Mouse (Mus musculus) gastrocnemius, postnatal 14 days (tissue): ENCODE measurements at regions not wholly inside any gene's neighbourhood (a gene's known extent, or its start where the extent isn't known, plus 50 kb on each side); places are given as distances from the start of the nearest gene placed in this dataset.

ENCODE experiments used
- DNase-seq: peaks from one replicate; pipeline ENCODE4 v3.0.0; 2021; ENCODE audit warnings: mixed read lengths
- intact Hi-C: fragments of 180-260 bp; cut with DNase I; formaldehyde crosslinking; loops from one replicate; pipeline ENCODE4 v1.15.1; 2025; ENCODE audit warnings: low total_unique reads

DNA sequence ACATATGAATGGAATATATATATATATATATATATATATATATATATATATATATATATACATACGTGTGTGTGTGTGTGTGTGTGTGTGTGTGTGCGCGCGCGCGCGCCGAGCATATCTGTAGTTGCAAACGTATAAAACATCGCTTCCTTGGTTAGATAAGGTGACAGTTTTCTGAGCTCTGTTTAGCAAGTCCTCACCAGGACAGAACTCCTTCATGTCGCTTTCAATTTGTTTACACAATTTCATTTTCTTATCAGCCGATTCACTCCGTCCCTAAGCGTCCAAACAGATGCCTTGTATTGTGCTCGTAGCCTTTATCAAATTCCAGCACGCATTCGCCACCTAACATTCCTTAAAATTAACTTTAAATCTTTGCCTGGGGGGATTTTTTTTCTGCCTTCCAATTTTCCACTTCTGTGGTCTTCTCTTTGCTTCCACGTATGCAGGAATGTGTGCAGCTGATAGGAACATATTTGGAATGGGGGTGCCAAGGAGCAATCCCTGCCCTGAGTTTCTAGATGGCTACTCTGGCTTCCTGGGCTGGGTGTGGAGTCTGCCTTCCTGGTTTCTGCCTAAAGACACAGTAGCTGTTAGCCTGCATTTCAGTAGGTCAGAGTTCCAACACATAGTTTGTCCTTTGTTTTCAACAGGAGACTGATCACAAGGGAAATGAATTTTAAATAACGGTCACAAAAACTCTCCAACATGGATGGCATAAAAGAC lies 575.7 kb downstream of the Robo2 start:
- no peak for DNase-seq
- intact Hi-C loops = no loop called here

DNA sequence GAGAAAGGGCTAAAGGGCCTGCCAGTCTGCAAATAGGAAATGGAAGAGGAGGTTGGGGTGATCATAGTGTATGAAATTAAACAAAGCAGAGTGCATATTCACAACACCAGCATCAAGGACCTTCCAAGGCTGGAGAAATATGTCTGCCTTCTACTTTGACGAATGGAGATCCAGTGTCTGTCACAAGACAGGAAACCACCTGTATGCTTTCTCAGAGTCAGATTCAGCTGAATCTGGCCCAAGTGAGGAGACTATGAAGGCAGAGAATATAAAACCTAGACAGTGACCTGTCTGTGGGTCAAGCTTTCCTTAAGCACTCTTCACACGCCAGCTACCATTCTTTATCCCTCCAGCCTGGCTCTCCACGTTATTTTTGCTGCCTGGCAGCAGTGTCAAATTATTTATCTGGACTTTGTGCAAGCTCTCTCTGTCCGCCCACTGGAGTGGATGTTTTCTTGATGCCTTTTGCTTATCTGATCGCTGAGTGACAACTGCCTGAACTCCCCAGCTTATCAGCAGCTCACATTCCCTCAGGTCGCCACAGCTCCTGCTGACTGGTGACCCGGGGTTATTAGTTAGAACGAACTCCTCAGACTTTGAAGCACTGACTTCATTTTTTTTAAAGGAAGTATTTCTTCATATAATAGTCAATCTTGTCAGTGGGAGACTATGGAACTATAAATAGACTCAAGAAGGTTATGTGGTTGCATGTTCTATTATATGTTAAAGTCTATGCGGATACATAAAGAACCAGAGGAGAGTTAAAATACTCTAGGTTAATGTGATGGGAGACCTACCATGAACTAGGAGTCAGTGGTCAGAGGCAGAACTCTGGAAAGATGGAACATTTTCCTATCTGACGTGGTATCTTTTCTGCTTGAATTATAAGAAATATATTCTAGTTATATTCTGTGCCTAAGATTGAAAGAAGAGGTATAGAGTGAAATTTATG lies 590.0 kb downstream of the Robo2 start:
- DNase-seq = no peak
- intact Hi-C loops = no loop called here

DNA sequence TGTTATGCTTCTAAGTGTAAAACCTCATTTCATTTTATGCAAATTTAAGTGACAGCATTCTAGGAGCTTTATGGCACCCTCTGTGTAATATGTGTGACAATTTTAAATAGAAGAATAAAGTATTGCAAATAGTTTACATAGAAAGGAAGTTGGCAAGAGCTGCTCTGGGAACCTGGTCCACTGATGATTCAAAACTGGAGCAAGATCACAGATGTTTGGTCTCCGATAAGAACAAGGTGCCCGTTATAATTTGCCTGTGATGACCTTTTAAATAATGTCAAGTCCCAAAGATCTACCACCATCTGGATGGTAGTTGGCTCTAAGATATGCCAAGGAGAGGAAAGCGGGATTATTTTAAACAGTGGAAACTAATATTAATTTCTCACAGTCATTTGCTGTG lies 607.1 kb downstream of the Robo2 start:
- intact Hi-C loops = no loop called here
- DNase-seq = no peak

DNA sequence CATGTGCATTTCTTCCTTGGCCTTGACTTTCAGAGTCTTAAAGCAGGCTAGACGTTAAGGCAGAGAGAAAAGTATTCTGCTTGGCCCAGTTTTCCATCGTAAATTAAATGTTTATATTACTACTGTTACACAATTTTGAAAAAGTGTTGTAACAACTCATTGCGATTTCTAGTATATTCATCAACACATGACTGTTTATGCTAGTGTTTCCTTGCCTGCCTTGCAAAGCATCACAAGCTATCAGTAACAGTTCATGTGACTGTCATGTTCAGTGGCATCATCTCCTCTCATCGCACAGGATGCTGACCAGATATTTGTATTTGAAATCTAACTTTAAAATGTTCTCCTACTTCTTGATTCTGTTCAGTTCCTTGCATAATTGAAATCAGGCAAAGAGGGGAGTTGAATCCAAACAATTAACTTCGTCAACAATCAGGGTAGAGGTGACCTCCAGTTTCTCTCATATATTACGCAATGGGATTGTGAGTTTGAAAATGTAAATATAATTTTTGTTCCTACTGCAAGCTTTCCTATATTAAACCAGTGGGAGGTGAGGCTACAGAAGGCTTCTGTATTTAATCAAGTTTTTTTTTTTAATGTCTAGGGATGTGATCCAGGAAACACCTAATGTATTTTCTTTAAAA lies 615.0 kb downstream of the Robo2 start:
- DNase-seq = no peak
- intact Hi-C loops = no loop called here

DNA sequence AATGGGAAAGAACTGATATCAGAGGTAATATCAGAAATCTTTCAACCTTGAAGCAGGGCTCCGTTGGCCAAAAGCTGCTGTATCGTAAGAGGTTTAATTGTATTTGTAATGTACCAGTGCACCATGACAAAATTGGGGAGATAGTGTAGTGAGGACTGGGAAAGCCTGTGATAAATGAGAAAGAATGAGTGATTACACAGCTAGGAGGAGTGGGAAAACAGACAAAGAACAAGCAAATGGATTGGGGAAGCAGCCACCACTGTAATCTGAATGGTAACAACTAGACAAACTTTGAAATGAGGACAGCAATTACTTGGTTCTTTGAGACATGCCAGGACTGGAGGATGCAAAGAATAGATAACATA lies 626.6 kb downstream of the Robo2 start:
- DNase-seq = no peak
- intact Hi-C loops = no loop called here

DNA sequence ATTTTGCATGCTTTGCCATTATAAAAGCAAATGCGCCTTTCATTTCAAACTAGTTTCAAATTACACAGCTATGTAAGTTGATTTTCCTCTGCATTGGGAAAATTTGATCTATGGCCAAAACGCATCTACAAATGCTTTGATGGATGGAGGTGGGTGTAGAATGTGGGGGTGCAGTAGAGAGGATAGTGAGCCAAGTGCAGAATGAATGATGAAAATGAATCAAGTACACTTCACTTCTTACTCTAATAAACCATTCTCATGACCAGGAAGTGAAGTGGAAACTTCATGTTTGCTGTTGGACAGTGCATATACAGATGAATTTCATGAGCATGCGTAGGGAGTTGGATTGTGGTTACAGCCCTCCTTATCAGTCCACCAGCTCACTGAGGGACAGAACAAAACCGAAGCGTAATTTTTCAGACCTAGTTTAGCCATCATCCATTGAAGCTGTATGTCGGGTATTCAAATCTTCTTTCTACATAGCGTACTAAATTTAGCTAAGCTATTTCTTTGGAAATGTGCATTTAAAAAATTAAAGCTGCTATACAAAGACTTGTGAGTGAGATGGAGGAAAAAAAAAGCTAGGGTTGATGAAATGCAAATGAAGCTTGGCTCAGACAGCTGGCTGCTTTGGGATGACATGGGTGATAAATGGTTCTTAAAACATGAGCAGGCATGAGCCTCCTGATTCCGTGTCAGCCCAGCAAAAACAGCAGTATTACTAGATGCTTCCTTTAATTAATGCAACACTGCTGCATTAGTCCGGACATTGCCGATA lies 627.1 kb downstream of the Robo2 start:
- no peak for DNase-seq
- intact Hi-C loops = no loop called here

DNA sequence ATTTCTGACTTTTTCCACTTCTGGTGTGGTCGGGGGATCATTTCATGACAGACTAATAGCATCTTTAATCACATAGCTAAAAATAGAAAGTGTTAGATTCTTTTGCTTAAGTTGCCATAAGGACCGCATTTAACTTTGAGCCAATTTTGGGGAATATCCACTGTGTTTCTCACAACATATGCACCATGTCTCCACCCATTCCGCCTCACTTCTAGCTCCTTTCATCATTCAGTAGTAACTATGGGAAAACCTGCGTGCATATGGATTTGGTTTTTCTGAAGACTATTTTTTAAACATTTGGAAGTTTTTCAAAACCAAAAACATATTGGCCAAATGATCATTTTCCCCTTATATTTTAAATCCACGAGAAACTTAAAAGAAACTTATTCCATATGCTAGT lies 639.2 kb downstream of the Robo2 start:
- no peak for DNase-seq
- intact Hi-C loops = no loop called here

DNA sequence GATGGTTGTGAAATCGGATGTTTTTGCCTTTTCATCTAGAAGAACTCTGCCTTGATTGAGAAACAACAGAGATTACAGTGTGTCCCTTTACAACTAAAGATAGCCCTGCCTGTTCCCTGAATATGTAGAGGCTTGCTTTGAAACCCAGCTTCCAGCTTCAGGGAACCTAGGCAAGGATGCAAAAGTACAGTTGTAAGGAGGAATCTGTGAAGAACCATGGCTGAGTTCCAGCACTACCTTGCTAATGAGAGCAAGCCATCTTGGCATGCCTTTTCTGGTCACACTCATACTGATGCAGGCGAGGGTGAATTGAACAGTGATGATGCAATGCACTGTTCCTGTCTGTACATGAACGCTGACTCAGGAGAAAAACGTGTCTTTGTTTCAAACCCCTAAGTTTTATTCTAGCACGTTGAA lies 641.2 kb downstream of the Robo2 start:
- no peak for DNase-seq
- intact Hi-C loops = no loop called here

DNA sequence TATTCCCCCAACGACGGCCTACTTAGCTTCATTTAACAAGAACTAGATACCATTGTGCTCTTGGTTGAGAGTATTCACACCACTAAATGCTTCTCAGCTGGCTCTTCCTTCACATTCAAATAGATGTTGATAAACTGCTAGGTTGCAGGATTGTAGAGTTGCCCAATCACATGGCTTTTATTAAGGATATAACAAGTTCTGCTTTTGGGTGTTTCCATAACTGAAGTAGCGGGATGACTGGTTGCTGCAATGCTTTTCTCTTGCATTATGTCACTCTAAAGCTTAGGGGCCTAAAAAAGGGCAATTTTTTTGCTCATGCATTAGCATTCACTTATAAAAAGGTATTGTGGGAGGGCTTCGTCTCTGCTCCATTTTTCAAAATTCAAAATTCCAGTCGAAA lies 641.9 kb downstream of the Robo2 start:
- intact Hi-C loops = no loop called here
- DNase-seq = no peak

DNA sequence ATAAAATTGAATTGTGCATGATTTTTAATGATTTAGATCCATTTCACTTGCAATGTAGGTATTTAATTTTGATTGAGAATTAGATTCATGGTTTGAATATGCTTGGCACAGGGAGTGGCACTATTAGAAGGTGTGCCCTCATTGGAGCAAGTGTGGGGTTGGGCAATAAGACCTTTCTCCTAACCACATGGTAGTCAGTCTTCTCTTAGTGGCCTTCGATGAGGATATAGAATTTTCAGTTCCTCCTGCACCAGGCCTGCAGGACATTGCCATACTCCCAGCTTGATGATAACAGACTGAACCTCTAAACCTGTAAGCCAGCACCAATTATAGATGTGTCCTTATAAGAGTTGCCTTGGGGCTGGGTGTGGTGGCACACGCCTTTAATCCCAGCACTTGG lies 642.9 kb downstream of the Robo2 start:
- intact Hi-C loops = no loop called here
- DNase-seq = no peak

DNA sequence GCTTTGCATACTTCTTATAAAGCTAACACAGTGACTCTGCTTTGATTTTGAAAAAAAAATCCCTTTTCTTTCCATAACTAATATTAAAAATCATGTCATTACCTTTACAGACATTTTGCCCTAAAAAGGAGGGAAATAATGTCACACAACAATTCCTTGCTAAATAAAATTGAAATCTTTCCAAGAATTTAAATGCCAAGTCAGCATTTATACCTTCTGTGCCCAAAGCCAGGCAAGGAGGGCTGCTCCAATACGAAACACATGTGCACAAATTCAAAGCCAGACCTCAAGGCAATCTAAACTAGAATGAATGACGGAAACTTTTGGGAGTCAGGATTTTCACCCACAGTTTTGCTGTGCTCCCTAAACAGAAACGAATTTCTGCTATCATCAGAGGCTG lies 646.4 kb downstream of the Robo2 start:
- intact Hi-C loops = no loop called here
- DNase-seq = no peak

DNA sequence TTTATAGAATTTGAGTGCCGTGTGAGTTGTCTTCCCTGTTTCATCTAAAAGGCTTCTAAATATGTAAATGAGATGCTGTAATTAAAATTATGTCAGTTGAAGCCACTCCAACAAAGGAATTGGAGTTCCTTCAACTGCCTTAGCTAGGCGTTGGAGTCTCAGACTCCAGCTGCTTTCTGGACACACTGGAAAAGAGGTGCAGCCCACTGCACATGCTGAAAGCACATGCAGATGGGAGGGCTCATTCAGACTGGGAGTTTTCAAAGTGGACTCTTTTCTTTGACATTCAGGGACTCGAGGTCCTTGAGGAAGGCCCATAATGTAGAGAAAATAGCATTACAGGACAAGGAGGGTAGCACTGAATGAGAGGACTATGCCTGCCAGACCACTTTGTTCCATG lies 650.7 kb downstream of the Robo2 start:
- DNase-seq = no peak
- intact Hi-C loops = no loop called here

DNA sequence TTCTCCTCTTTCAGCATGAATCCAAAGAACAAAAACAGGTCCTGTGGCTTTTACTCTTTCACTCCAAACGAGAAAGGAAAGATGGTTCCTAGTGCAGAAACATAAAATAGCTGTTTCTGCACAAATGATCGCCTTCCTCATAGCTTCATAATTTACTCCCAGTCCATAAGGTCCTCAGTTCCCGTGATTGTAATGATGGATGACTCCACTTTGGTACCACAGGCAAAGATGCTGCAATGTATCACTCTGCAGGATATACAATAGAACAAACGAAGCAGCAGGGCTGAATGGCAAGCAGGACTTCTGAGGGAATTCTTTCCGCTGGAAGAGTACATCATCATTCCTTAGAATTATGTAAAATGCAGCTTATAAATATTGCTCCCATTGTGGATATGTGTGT lies 652.8 kb downstream of the Robo2 start:
- DNase-seq = no peak
- intact Hi-C loops = no loop called here

DNA sequence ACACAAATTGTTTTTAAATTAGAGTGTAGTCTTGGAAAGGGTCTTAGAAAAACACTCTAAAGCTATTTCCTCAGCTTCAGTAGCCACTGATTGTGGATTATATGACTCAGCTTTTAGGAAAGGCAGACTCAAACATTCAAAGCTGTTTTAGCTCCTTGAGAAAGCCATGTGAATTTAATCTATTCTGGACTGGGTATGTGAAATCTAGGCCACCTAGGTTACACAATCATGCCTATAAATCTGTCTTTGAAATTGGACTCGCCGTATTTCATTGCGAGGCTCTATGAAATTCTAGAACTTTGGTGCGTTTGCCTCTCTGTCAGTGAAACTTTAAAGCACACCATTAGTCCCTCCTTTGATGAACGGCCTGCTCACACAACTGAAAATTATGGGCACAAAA lies 657.3 kb downstream of the Robo2 start:
- DNase-seq = no peak

DNA sequence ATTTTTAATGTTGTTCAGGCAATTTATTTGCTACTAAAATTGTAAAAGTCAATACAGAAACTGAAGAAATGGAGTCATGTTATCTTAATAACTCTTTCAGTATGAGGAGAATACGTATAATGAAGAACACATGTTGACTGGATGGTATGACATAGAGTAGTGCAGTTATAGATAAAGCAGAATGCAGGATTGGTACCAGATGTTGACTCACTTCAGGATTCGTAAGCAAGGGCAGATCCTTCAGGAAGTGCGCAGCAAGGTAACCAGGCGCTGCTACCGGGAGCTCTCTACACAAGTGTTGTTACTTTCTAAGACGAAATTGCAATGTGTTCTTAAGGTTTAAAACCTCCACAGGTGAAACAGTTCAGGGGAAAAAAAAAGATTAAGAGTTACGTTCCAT lies 683.3 kb downstream of the Robo2 start:
- DNase-seq = no peak
- intact Hi-C loops = no loop called here

More for the DNA sequence above, 657.3 kb downstream of the Robo2 start:
- intact Hi-C loops = no loop called here

DNA sequence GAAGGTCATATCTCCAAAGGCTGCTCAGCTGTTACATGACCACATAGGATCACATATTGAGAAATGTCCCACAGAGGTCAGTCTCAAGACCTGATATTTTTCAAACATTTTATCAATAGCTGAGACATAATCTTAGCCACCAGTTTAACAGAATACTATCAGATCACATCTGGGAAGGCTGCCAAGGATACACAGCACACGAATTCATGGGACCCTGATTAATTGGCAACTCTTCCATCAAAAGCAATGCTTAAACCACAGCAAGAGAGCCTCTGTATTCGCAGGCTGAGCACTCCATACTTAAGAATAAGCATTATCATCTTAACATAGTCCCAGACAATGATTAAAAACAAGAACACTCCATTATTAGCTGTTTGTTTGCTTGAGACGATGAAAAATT lies 691.9 kb downstream of the Robo2 start:
- DNase-seq = no peak
- intact Hi-C loops = no loop called here

DNA sequence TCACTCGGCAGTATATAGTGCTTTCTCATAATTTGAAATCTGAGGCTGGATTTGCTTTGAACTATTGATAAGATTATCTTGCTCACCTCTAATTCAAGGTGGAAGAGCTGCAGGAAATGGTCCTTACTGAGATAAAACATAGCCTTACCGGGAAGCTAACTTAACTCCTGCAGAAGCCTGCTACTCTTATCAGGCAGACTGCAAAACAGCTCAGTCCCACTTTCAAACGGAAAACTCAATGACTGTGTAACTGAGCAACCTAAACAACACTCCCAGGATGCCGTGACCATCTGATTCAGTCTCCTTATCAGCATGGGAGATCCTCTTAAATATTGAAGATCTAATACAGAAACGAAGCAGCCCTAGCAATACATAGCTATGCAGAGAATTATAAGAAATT lies 695.3 kb downstream of the Robo2 start:
- intact Hi-C loops = no loop called here
- DNase-seq = no peak

DNA sequence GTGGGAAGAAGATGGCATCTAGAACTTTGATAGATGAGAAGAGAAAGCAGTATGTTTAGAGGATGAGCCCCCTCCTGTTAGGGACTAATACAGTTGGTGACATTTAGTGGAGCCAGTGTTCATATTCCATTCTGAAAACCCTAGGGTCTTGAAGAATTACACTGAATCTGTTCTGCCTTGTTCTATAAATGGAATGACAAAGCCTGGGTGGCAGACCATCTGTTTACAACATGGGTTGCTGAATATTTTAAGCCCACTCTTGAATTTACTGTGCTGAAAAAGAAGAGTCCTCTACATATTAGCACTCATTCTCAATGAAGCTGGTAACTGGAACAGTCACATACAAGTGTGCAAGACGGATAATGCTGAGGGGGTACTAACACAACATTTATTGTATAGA lies 704.6 kb downstream of the Robo2 start:
- intact Hi-C loops = no loop called here
- no peak for DNase-seq

DNA sequence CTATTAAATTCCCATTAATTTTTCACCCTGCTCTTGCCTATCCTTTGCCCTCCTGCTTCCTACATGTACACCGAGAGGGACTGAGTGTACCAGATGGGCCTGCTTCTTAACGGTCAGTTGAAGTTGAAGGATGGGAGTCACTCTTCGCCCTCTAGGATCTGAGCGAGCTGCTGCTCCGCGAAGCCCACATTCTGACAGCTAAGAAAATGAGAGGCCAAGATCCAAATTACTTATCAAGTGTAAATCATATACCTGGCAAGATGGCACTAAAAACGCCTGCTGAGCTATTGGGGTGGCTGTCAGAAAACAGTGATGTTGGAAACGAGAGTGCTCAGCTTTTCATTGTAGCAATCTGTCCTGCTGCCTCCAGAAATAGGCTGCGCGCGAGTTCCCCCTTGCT lies 722.4 kb downstream of the Robo2 start:
- intact Hi-C loops = no loop called here
- DNase-seq = no peak

DNA sequence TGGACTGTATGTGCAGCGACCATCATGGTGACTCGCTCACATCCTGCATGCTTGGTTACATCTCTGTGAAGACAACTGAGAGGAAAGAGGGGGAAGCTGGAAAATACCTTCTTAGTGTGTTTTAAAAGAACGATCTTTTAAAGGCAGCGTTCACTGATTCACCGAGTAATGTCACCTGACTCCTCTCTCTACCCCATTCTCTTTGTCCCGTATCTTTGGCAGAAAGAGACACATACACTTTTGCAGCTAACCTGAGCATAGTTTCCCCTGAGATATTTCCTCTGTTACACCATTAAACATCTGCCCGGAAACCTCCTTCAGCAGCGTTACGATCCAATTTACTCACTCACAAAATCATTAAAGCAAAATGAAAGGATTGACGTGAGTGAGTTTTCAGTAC lies 731.8 kb downstream of the Robo2 start:
- no peak for DNase-seq
- intact Hi-C loops = no loop called here
